9 mouse cellular contexts compared by ENCODE assay signal in genomic region chr17:56305156-56305555, GRCm38 (mm10). TPM values are rescaled to one million over a fixed set of nuclear protein-coding genes. Genes with fewer than 3 reads are reported as not detected.
DNase-seq lines count a peak whose midpoint lies in the region; ATAC-seq lines count a peak whose summit lies in the region.
"Had no signal": no experiment of that assay in that cellular context is flagged by ENCODE, and none has a peak within 500 bp of the region (broad histone marks: within the 10 kb centered on the region; RNA-seq: fewer than 3 reads in every experiment).

No protein-coding gene starts in this region.

- H3K27me3 ChIP-seq in heart, embryonic 11.5 days (ENCODE audit: control insufficient read depth, insufficient read depth, low read length) = no peaks in the 10 kb centered on the region
- no peaks in the 10 kb centered on the region for H3K27me3 ChIP-seq in limb, embryonic 15.5 days

- H3K27ac ChIP-seq in heart, embryonic 11.5 days (ENCODE audit: low read depth, low read length) = no peak overlapping the region
- peak overlapping the region; percentile 57; the same call in 1 of the 2 replicates for H3K27ac ChIP-seq in limb, embryonic 15.5 days

- peak overlapping the region; percentile 87 for H3K4me3 ChIP-seq in heart, embryonic 11.5 days (ENCODE audit: low read depth, low read length)
- peak overlapping the region; percentile 70 for H3K4me3 ChIP-seq in limb, embryonic 15.5 days

- peak overlapping the region; percentile 100 for H3K4me2 ChIP-seq in heart, embryonic 11.5 days
- H3K4me2 ChIP-seq in limb, embryonic 15.5 days = peak overlapping the region; percentile 99

- DNase-seq in heart, postnatal 25 days (ENCODE audit: low spot score) = no peak
- peak; percentile 56 for DNase-seq in thymus, postnatal 4 days
- DNase-seq in thymus, postnatal 25 days = no peak
- no peak for DNase-seq in embryo, embryonic 11 days
- no peak for DNase-seq in urinary bladder, postnatal 4 days (ENCODE audit: low spot score in 2 of 2)

- no peak for ATAC-seq in heart, embryonic 11.5 days (replicated peaks; ENCODE audit: insufficient number of reproducible peaks, low FRiP score, low TSS enrichment)
- no peak for ATAC-seq in limb, embryonic 15.5 days (ENCODE audit: insufficient number of reproducible peaks, low FRiP score, low TSS enrichment, low read depth)
- ATAC-seq in activated CD4-positive, CD25-positive, alpha-beta regulatory T cell, adult 4 months = no peak

- peaks cover 14% of the 10 kb centered on the region; the same call in 1 of the 2 replicates for H3K36me3 ChIP-seq in heart, embryonic 11.5 days (ENCODE audit: control insufficient read depth, insufficient read depth, low read length)
- H3K36me3 ChIP-seq in limb, embryonic 15.5 days = peaks cover 45% of the 10 kb centered on the region

- H3K4me1 ChIP-seq in heart, embryonic 11.5 days (ENCODE audit: control insufficient read depth, insufficient read depth, low read length) = peaks cover 25% of the 10 kb centered on the region
- peaks cover 51% of the 10 kb centered on the region for H3K4me1 ChIP-seq in limb, embryonic 15.5 days

- intact Hi-C loops in heart, postnatal 25 days (cut with DNase I) = no loop called here

- peak overlapping the region; percentile 89 for H3K9ac ChIP-seq in heart, embryonic 11.5 days (ENCODE audit: low read depth, low read length)
- H3K9ac ChIP-seq in limb, embryonic 15.5 days = peak overlapping the region; percentile 45

- no peaks in the 10 kb centered on the region for H3K9me3 ChIP-seq in heart, embryonic 11.5 days (replicated peaks; ENCODE audit: control insufficient read depth, low read length)
- no peaks in the 10 kb centered on the region for H3K9me3 ChIP-seq in limb, embryonic 15.5 days

- WGBS in heart, embryonic 11.5 days (ENCODE audit: insufficient replicate concordance) = 32% methylated on average over 9 of the region's 9 CpGs
- WGBS in limb, embryonic 15.5 days = 14% methylated on average over 9 of the region's 9 CpGs

RNA-seq across cellular contexts. Expression of gene Uhrf1, which starts 2.0 kb away (rescaled TPM):
- 53.0 and 62.4 TPM in 2 replicates for polyA plus RNA-seq in heart, embryonic 11.5 days (2014; fragmentation: Nextera tagmentation; extraction: Ambion mirVana)
- total RNA-seq in heart, postnatal 25 days (2021) = 1 to 10 TPM; 3.7 to 4.3 TPM
- 107 and 108 TPM in 2 replicates for polyA plus RNA-seq in limb, embryonic 15.5 days (2015; fragmentation: Nextera tagmentation; extraction: Ambion mirVana)
- 10 to 100 TPM; 19.4 to 33.7 TPM for polyA plus RNA-seq in activated CD4-positive, CD25-positive, alpha-beta regulatory T cell, adult 4 months (2017; shearing (Covaris generic))

RNA-seq across cellular contexts. Expression of gene Arrdc5, which starts 5.1 kb away (rescaled TPM):
- polyA plus RNA-seq in heart, embryonic 11.5 days (2014; fragmentation: Nextera tagmentation; extraction: Ambion mirVana) = not detected in 2 replicates
- total RNA-seq in heart, postnatal 25 days (2021) = not detected
- polyA plus RNA-seq in limb, embryonic 15.5 days (2015; fragmentation: Nextera tagmentation; extraction: Ambion mirVana) = not detected in 2 replicates
- not detected for polyA plus RNA-seq in activated CD4-positive, CD25-positive, alpha-beta regulatory T cell, adult 4 months (2017; shearing (Covaris generic))
- total RNA-seq: hematopoietic stem cell, adult 5-6 weeks had no signal

RNA-seq across cellular contexts. Expression of gene Plin3, which starts 12.5 kb away (rescaled TPM):
- polyA plus RNA-seq in heart, embryonic 11.5 days (2014; fragmentation: Nextera tagmentation; extraction: Ambion mirVana) = 58.8 and 77.3 TPM in 2 replicates
- total RNA-seq in heart, postnatal 25 days (2021) = 100 to 1,000 TPM; 154 to 171 TPM
- 94.2 and 114 TPM in 2 replicates for polyA plus RNA-seq in limb, embryonic 15.5 days (2015; fragmentation: Nextera tagmentation; extraction: Ambion mirVana)
- 10 to 100 TPM; 22.5 to 40.9 TPM for polyA plus RNA-seq in activated CD4-positive, CD25-positive, alpha-beta regulatory T cell, adult 4 months (2017; shearing (Covaris generic))

RNA-seq across cellular contexts. Expression of gene Kdm4b, which starts 20.7 kb away (rescaled TPM):
- 19.6 and 22.8 TPM in 2 replicates for polyA plus RNA-seq in heart, embryonic 11.5 days (2014; fragmentation: Nextera tagmentation; extraction: Ambion mirVana)
- total RNA-seq in heart, postnatal 25 days (2021) = 10 to 100 TPM; 37.9 to 38.1 TPM
- polyA plus RNA-seq in limb, embryonic 15.5 days (2015; fragmentation: Nextera tagmentation; extraction: Ambion mirVana) = 35.9 and 37.3 TPM in 2 replicates
- 1 to 10 TPM; 6.4 to 6.8 TPM for polyA plus RNA-seq in activated CD4-positive, CD25-positive, alpha-beta regulatory T cell, adult 4 months (2017; shearing (Covaris generic))

RNA-seq across cellular contexts. Expression of gene Ticam1, which starts 28.6 kb away (rescaled TPM):
- polyA plus RNA-seq in heart, embryonic 11.5 days (2014; fragmentation: Nextera tagmentation; extraction: Ambion mirVana) = 10.4 and 11.4 TPM in 2 replicates
- total RNA-seq in heart, postnatal 25 days (2021) = 1 to 10 TPM; 7.6 to 9.8 TPM
- polyA plus RNA-seq in limb, embryonic 15.5 days (2015; fragmentation: Nextera tagmentation; extraction: Ambion mirVana) = 7.1 and 8.6 TPM in 2 replicates
- polyA plus RNA-seq in activated CD4-positive, CD25-positive, alpha-beta regulatory T cell, adult 4 months (2017; shearing (Covaris generic)) = 10 to 100 TPM in 1 of 2 experiments, 1 to 10 TPM in 1; 6.4 to 11.3 TPM
